Mouse (Mus musculus): ENCODE data around the gene Ireb2. TPM values are rescaled to one million over a fixed set of nuclear protein-coding genes. Genes with fewer than 3 reads are reported as not detected.

Ireb2 gene
- total and polyA plus RNA-seq, 3 experiments: 13.8 to 26.4 (median 25.1) TPM

DNA sequence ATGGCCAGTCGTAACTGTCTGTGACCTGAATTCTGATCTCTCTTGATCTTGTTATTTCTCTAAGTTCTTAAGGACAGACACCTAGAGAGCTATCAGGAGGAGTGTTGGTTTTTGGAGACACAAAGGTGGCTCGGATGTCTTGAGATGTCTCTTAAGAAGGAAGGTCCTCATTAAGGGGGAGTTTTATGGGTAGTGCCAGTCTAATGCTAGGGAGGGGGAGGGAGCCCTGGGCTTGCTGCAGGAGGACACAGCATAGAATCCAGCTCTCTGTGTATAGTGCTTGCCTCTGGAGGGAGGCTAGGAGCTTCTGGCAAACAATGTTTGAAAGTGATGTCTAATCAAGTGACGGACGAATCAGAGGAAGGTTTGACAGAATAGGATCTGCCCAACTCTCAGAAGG lies 10.0 kb upstream of the Ireb2 start:
- no peaks in the 10 kb centered on the region for H3K9me3 ChIP-seq (replicated peaks; ENCODE audit: insufficient read depth, low read length)
- no peak overlapping the region for H3K27ac ChIP-seq (ENCODE audit: control insufficient read depth, low read depth, low read length)
- H3K79me2 ChIP-seq (ENCODE audit: control insufficient read depth, insufficient read depth, low read length, poor library complexity): no peaks in the 10 kb centered on the region
- H3K4me1 ChIP-seq (ENCODE audit: control insufficient read depth in 1 of 2, insufficient read depth in 2 of 2, low read length in 2 of 2): no peaks in the 10 kb centered on the region
- no peak for DNase-seq (ENCODE audit: low read depth, low spot score)
- no peak overlapping the region for H3K4me3 ChIP-seq (ENCODE audit: control insufficient read depth in 1 of 2, insufficient read depth in 1 of 2, low read depth in 2 of 2, low read length in 2 of 2)
- TF ChIP-seq TCF12 (IDR thresholded peaks at IDR 0.05; ENCODE audit: low read depth, low read length): no peak
- TF ChIP-seq MYC (IDR thresholded peaks at IDR 0.05; ENCODE audit: low read depth, low read length): no peak
- no peak for TF ChIP-seq JUND (IDR thresholded peaks at IDR 0.05; ENCODE audit: low read depth, low read length)
- TF ChIP-seq POLR2AphosphoS2 (IDR thresholded peaks at IDR 0.05; ENCODE audit: low read length): no peak
- no peak for TF ChIP-seq CHD1 (IDR thresholded peaks at IDR 0.05; ENCODE audit: low read depth, low read length)
- TF ChIP-seq GATA1 (IDR thresholded peaks at IDR 0.05; ENCODE audit: low read depth, low read length): no peak
- TF ChIP-seq SMC3 (IDR thresholded peaks at IDR 0.05; ENCODE audit: low read depth, low read length): no peak
- no peak for TF ChIP-seq CTCF (IDR thresholded peaks at IDR 0.05 in 2 of 3, conservative IDR thresholded peaks at IDR 0.05 in 1 of 3; ENCODE audit: control insufficient read depth in 1 of 3, insufficient read depth in 1 of 3, low read depth in 2 of 3, low read length in 3 of 3, poor library complexity in 1 of 3, severe bottlenecking in 1 of 3)
- TF ChIP-seq HCFC1 (IDR thresholded peaks at IDR 0.05; ENCODE audit: low read depth, low read length): no peak
- TF ChIP-seq ZNF384 (IDR thresholded peaks at IDR 0.05; ENCODE audit: low read depth, low read length): no peak
- no peak for TF ChIP-seq SIN3A (IDR thresholded peaks at IDR 0.05; ENCODE audit: low read length)
- TF ChIP-seq BHLHE40 (IDR thresholded peaks at IDR 0.05; ENCODE audit: borderline replicate concordance, low read depth, low read length): no peak
- TF ChIP-seq KAT2A (conservative IDR thresholded peaks at IDR 0.05; ENCODE audit: low read depth, low read length): no peak
- no peak for TF ChIP-seq GABPA (IDR thresholded peaks at IDR 0.05; ENCODE audit: low read depth, low read length)
- TF ChIP-seq MYB (IDR thresholded peaks at IDR 0.05; ENCODE audit: low read depth, low read length): no peak
- TF ChIP-seq MAFK (IDR thresholded peaks at IDR 0.05; ENCODE audit: borderline replicate concordance, low read depth, low read length): no peak
- peaks cover 16 to 19% of the 10 kb centered on the region in 2 experiments for H3K27me3 ChIP-seq (ENCODE audit: control insufficient read depth in 1 of 2, insufficient read depth in 2 of 2, low read length in 2 of 2)
- H3K9ac ChIP-seq (ENCODE audit: control insufficient read depth, low read depth, low read length, poor library complexity, severe bottlenecking): no peak overlapping the region
- no peaks in the 10 kb centered on the region for H3K36me3 ChIP-seq (ENCODE audit: control insufficient read depth in 1 of 2, insufficient read depth in 2 of 2, low read length in 2 of 2)

- no peaks in the 10 kb centered on the region for H3K36me3 ChIP-seq (ENCODE audit: control insufficient read depth in 1 of 2, insufficient read depth in 2 of 2, low read length in 2 of 2)
Observed at GRCm38 (mm10) chr9:54855638-54856037, 8.0 kb upstream of the Ireb2 start.

More at GRCm38 (mm10) chr9:54855638-54856037, 8.0 kb upstream of the Ireb2 start:
- no peak for TF ChIP-seq SMC3 (IDR thresholded peaks at IDR 0.05; ENCODE audit: low read depth, low read length)
- TF ChIP-seq NRF1 (IDR thresholded peaks at IDR 0.05; ENCODE audit: insufficient read depth, low read depth, low read length, poor library complexity, severe bottlenecking): no peak
- no peak for TF ChIP-seq TAL1 (IDR thresholded peaks at IDR 0.05; ENCODE audit: low read length)
- TF ChIP-seq ZC3H11A (IDR thresholded peaks at IDR 0.05; ENCODE audit: low read depth, low read length): no peak
- Histone ChIP-seq H3K4me3 (ENCODE audit: control insufficient read depth in 1 of 2, insufficient read depth in 1 of 2, low read depth in 2 of 2, low read length in 2 of 2) (no peak overlapping the region), H3K79me2 (ENCODE audit: control insufficient read depth, insufficient read depth, low read length, poor library complexity) (no peaks in the 10 kb centered on the region), H3K9ac (ENCODE audit: control insufficient read depth, low read depth, low read length, poor library complexity, severe bottlenecking) (no peak overlapping the region), H3K9me3 (replicated peaks; ENCODE audit: insufficient read depth, low read length) (no peaks in the 10 kb centered on the region), H3K27me3 (ENCODE audit: control insufficient read depth in 1 of 2, insufficient read depth in 2 of 2, low read length in 2 of 2) (peaks cover 16 to 21% of the 10 kb centered on the region in 2 experiments), H3K27ac (ENCODE audit: control insufficient read depth, low read depth, low read length) (no peak overlapping the region), H3K4me1 (ENCODE audit: control insufficient read depth in 1 of 2, insufficient read depth in 2 of 2, low read length in 2 of 2) (no peaks in the 10 kb centered on the region)
- peak; percentile 21 for DNase-seq (ENCODE audit: low read depth, low spot score)

Measured in MEL (cell line).